Mouse (Mus musculus): Measurements from ENCODE around the gene Csnk1g2.
"Not testable (repeated sequence)": the region's sequence is repeated elsewhere in the genome, so short reads cannot be mapped to it uniquely, and the experiment has no call there.

The Csnk1g2 gene

DNA sequence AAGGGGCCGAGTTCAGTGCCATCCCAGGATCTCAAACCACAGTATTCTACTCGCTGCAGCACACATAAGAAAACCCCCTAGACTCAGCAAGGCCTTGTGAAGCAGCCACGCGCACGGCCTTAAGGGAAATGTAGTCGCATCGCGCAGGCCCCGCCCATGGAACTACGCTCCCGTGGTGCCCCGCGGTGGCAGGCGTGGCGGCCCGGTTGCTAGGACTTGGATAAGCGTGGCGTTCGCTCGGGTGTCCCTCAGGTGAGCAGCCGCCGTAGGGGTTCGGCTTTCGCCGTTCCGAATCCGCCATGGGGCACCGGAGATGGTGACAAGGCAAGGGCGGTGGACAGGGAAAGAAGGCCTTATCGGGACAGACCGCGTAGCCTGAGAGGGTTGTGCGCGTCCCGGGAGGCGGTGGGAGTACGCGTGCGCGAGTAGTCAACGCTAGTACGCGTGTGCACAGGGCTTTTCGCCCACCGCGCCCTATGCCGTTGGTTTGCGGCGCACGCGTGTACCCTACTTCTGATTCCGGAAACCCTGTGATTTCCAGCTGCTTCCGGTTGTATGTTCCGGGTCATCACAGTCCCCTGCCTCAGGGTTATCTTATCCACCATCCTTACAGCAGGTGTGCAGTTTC is 19.8 kb upstream of the Csnk1g2 start, which contains the start of the genes Scamp4 and Adat3:
TSS of gene Scamp4 (plus strand) at position 175 of the 628 bp plus-strand sequence.
TSS of gene Adat3 (plus strand) at position 183 of the 628 bp plus-strand sequence.
- peak; percentile 90 for DNase-seq (ENCODE audit: low spot score)

DNA sequence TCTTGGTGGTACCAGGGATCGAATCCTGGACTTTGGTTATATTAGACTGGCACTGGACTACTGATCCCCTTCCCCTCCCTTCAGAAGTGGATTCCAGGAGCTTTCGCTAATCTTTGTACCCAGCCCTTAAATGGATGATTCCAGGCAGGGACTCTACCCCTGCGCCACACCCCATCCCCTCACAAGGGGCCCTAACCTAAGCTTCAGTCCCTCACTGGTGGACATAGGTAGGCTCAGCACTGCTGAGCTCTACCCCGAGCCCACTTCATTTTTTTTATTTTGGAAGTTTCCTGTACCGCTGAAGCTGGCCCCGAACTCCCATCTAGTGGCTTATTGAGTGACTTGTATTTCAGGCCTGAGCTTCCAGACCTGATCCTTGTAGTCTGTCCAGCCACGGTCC is 19.3 kb upstream of the Csnk1g2 start:
- no peak for DNase-seq (ENCODE audit: low spot score)

DNA sequence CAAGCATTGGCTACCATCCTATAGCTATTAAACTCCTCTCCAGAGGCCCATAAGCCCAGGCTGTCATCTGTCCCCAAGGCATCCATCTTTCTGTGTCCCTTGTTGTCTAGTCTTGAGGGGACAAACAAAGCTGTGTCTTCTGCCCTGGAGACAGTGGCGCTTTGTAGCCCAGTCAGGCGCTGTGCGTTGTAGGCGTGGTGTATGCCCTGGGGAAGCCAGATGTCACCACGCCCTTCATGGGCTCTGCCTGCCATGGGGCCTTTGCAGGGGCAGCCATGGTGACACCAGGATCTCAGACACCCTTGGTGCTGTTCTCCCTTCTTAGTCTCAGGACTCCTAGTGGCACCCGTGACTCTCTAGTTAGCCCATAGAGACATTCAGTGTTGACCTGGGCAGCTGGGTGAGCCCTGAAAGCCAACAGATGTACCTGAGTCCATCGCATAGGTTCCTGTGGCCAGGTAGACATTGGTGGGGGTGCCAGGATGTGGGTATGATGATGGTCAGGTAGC is 18.6 kb upstream of the Csnk1g2 start:
- DNase-seq (ENCODE audit: low spot score), result no peak

DNA sequence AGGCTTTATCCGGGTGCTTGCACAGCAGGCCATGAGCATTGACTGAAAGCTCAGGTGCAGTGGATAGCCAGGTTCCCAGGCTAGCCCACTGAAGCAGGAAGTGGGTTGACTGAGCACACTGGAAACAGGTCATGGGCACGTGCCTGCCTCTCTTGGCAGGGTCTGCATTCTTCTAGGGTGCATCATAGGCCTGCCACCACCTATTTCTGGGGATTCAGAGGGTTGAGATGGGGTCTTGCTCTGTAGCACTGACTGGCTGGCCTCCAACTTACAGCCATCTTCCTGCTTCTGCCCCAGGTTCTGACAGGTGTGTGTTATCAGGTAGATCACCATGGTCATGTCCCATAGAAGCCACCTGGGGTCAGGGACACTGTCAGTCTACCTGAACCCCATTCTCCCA is 17.6 kb upstream of the Csnk1g2 start:
- DNase-seq (ENCODE audit: low spot score), result no peak

DNA sequence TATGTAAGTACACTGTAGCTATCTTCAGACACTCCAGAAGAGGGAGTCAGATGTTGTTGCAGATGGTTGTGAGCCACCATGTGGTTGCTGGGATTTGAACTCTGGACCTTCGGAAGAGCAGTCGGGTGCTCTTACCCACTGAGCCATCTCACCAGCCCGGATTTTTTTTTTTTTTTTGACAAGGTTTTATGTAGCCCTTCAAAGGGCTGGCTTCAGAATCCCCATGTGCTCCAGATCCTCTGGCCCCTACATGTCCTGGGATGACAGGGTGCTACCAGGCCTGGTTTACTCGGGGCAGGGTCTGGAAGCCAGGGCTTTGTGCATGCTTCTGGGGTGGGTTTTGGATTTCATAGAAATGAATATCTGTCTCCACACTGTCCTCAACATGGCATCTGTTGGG is 16.9 kb upstream of the Csnk1g2 start, which contains the start of gene Gm49322:
TSS of gene Gm49322 (plus strand) at position 301 of the 400 bp plus-strand sequence.
- not testable (repeated sequence) for DNase-seq (ENCODE audit: low spot score)

DNA sequence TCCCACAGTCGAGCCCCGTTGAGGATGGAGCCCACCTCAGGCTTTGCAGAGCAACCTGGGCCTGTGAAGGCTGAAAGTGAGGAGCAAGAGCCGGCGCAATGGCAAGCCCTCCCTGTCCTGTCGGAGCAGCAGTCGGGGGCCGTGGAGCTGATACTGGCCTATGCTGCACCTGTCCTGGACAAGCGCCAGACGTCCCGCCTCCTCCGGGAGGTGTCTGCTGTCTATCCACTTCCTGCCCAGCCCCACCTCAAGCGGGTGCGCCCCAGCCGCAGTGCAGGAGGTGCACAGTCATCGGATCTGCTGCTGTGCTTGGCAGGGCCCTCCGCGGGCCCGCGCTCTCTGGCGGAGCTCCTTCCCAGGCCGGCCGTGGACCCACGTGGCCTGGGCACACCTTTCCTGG is 16.3 kb upstream of the Csnk1g2 start:
- no peak for DNase-seq (ENCODE audit: low spot score)

DNA sequence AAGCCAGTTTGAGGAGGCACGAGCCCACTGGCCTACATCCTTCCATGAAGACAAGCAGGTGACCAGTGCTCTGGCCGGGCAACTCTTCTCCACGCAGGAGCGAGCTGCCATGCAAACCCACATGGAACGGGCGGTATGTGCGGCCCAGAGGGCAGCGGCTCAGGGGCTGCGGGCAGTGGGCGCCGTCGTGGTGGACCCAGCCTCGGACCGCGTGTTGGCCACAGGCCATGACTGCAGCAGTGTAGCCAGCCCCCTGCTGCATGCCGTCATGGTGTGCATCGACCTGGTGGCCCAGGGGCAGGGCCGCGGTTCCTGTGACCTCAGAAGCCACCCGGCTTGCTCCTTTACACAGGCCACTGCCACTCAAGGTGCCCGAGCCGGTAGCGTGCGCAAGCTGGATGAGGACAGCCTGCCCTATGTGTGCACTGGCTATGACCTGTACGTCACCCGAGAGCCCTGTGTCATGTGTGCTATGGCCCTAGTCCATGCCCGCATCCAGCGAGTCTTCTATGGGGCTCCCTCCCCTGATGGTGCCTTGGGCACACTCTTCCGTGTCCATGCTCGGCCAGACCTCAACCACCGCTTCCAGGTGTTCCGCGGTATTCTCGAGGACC is 15.8 kb upstream of the Csnk1g2 start:
- DNase-seq (ENCODE audit: low spot score), result no peak

DNA sequence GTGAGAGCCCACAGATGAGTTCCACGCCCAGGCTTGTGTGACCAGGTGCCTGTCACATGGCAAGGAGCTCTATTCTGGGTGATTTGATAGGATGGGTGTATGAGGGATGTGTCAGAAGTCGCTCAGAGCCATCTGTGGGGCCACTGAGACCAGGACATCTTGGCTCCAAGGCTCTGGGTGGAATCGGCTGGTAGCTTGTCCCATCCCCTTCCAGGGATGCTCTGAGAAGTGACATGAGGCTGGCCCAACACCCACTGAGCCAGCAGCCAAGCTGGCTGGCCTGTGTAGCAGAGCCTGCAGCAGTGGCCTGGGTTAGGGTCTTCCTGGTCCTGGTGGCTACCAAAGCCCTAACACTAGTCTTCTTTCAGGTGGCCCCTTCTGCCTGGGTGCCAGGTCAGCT is 14.2 kb upstream of the Csnk1g2 start:
- DNase-seq (ENCODE audit: low spot score), result no peak

DNA sequence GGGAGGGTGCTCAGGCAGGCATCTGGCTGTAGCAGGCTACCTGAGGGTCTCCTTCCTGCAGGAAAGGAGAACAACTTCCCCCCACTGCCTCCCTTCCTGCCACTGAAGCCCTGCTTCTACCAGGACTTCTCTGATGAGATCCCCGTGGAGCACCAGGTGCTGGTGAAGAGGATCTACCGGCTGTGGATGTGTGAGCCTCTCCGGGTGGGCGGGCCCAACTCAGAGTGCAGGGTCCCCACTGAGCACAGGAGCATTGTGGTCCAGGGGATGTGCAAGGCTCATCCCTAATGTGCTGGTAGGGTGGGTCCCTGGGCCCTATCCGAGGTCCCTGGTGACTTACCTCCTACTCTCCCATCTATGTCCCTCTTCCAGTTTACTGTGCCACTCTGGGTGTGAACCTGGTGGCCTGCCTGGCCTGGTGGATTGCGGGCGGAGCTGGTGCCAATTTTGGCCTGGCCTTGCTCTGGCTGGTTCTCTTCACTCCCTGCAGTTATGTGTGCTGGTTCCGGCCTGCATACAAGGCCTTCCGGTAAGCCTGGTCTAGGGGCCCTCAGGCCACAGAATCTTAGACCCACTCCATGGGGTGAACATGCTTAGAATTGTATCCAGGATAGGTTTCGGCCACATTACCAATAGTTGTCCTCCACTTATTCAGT is 13.2 kb upstream of the Csnk1g2 start:
- no peak for DNase-seq (ENCODE audit: low spot score)

DNA sequence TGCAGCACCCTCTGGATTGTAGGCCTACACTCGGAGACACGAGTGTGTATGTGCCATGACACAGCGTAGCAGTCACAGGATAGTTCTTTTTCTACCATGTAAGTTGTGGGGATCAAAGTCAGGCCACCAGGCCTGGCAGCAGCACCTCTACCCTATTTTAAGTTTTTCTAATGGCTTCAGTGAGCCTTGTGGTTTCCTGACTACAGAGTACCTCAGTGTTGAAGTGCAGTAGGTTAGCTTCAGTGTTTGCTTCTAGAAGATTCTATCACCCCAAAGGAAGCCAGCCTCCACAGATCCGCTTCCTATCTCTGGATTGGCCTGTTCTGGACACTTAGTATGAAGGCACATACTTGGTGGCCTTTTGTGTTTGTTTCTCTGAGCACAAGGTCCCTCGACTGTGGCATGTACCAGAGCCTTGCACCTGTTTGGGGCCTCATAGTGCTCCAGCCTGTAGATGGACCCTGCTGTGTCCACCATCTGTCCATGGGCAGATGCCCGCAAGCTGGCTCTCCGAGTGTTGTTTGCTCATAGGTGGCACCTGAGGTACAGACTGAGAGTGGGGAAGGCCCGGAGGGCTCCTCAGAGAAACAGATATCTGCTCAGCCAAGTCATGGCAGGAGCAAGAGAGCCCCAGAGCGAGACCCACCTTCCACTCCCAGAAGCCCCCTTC is 12.4 kb upstream of the Csnk1g2 start:
- no peak for DNase-seq (ENCODE audit: low spot score)

DNA sequence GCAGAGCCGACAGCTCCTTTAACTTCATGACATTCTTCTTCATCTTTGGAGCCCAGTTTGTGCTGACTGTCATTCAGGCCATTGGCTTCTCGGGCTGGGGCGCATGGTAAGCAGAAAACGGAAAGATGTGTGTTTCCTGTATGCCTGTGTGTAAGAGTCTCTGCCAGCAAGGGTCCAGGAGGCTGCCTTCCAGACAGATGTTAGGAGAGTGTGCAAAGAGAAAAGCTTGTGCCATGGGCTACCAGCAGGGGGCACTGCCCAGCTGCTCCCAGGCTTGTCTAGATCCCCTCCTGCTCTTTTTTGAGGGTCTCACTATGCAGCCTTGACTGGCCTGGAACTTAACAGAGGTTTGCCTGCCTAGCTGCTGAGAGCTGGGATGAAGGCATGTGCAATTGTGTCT is 11.6 kb upstream of the Csnk1g2 start:
- DNase-seq (ENCODE audit: low spot score), result no peak

DNA sequence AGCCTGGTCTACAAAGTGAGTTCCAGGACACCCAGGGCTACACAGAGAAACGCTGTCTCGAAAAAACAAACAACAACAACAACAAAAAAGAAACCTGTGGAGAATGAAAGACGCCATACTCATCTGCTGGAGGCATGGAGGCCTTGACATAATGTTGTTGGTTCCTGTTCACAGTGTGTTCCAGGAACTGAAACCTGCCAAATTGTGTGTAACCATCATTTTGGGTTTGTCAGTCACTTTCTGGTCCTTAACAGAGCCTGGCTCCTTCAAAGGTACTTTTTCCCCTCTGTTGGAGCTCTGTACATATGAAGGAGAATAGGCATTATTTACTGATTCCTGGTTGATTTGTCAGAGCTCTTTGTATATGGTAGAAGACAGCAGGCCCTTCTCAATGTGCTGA is 10.7 kb upstream of the Csnk1g2 start:
- no peak for DNase-seq (ENCODE audit: low spot score)

DNA sequence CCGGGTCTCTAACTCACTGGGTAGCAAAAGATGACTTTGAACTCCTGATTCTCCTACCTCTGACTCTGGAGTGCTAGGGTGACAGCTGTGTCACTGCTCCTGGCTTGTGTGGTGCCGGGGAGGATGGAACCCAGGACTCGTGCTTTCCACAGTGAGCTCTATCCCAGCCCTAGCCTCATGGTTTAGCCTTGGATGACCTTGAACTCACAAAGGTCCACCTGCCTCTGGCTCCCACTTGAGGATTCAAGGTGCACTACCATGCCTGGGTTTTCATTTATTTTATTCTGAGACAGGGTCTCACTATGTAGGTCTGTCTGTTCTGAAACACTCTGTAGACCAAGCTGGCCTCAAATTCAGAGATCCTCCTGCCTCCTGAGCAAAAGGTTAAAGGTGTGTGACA is 8.8 kb upstream of the Csnk1g2 start:
- no peak for DNase-seq (ENCODE audit: low spot score)

DNA sequence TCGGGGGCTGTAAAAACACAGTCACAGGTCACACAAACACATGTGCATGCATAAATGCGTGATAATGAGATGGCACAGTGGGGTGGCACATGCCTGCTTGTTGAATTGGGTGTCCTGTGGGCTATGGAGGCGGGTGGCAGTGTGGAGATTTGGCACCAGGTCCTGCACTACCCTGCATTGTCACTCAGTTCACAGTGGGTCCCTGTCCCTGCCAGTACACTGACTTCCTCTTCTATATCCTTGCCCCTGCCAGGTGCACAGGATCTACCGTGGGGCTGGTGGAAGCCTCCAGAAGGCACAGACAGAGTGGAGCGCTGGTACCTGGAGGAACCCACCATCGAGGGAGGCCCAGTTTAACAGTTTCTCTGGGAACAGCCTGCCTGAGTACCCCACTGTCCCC is 8.3 kb upstream of the Csnk1g2 start:
- DNase-seq (ENCODE audit: low spot score), result no peak

DNA sequence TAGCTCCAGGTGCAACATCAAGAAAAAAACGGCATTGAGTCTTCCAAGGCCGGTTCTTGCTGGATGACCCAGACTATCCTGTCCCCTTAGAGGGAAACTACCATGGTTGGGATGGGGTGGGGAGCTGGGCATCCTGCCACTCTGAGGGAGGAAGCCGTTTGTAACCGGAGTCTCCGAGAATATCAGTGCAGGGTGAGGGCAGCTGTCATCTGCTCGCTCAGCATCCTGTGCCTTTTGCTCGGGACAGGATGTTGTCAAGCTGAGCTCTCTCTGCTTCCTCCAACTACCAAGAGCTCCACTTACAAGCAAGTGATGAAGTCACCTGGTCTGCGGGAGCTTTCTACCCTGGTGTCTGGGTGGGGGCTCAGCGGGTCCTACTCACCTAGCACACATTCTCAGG is 4.5 kb upstream of the Csnk1g2 start:
- no peak for DNase-seq (ENCODE audit: low spot score)

DNA sequence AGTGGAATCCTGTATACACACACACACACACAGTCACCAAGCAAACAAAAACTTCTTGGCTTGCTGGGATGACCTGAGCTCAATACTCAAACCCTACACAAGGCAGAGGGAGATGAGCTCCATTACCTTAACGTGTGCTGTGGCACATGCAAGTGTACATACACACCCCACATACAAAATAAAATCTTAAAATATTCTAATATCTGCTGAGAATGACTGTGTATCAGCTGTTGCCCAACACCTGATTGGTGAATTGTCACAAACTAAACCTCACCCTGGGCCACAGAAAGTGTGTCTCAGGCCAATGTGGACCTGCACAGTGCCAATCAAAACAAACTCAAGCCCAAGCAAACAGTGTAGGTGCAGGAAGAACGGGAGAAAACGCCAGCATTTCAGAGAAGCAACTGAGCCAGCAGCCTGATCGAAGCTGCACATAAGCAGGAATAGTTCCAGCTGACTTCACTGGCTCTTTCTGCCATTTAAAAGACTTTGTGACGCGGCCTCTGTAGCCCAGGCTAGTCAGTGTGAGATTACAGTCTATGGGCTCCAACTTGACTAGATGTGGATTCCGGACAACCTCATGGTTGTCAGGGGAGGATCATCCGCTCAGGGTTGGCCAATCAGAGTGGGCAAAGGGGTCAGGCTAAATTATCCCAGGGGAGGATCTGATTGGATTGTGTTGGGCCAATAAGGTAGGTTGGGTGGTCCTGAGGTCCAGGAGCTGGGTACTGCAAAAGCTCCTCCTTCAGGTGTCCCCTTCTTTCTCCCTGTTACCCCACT is 3.0 kb upstream of the Csnk1g2 start:
- DNase-seq (ENCODE audit: low spot score), result no peak

DNA sequence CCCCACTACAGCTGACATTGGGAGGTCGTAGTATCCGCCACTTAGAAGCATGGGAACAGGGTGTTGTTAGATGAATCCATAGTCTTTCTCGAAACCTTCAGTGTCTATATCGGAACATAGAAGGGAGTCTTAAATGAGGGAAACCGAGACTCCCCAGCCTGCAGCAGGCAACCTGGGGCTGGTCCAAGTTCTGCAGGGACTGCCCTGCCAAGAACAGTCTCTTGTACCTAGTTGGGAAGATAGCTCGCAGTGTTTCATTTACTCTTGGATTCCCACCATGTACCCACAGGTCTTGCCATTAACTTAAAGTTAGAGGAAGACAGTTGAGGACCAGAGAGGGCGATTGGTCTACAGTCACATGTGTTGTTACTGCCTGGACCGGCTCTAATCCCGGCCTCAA is 2.3 kb upstream of the Csnk1g2 start:
- DNase-seq (ENCODE audit: low spot score), result no peak

DNA sequence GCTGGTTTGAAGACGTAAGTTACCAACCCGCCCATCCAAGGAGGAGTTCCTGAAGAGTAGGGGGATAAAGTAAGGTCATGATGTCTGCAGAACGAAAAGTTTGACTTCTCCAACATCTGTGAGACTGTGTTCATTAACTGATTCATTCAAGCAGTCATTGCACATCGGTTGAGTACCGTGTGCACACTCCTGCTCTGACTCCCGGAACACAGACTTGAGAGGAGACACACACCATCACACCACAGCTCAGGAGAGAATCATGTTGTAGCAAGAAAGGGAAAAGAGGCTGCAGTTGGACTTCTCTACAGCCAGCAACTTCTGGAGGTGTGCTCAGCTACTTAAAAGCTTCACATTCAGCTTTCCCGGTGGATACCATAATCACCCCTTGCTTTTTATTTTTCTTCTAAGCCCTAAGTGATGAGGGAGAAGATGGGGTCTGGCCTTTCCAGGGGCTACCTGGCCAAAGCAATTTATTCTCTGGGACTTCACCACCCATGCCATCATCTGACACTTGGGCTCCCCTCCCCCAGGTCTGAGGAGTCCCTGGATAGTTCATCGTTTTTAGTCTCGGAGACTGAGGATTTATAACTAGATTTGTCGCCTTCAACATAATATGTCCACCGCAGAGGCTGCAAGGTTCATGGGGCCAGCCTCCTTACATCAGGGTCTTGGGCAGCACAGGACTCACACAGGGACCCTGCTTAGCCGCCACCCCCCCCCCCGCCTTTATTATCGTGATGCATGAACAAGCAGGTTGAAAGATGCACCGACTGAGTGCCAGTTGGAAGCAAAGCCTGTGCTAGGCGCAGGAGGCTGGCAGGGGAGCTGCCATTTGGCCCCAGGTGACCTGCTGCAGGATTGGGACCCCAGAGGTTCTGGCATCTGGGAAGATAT is 1.6 kb upstream of the Csnk1g2 start:
- no peak for DNase-seq (ENCODE audit: low spot score)

DNA sequence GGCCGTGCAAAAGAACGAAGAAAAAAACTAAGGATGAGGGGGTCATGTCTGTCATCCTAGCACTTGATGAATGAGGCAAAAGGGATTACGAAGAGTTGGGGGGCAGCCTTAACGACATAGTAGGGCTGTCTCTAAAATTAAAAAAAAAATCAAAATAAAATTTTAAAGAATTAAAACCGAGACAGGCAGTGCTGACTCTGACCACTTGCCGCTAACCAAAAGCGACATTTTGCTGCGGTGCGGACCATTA is 1.0 kb upstream of the Csnk1g2 start:
- no peak for DNase-seq (ENCODE audit: low spot score)

DNA sequence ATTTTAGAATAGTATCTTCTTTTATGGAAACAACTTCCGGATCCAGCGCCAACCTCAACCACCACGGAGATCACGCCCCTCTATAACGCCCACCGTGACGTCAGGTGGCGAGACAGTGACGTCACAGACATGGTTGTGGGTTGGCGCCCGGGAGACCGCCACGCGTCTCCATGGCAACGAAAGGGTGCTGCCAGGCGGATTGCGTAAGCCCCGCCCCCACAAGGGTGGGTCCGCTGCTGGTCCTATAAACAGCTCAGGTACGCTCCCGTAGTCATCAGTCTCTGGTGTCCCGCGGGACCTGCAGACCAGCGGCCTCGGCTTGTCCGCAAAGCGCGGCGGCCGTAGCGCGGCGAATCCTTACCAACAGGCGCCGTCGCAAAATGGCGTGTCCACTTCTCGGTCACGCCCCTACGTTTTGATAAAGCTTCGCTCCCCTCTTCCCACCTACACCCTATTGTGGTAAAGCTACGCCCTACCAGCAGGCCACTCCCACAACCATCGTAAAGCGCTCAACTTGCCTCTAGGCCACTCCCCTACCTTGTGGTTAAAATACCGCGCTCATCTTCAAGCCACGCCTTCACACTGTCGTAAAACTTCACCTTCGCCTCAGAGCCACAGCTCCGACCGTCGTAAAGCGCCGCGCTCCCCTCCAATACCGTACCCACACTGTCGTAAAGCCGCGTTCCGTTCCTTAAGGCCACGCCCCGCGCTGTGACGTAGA is 538 bp upstream of the Csnk1g2 start:
- DNase-seq (ENCODE audit: low spot score), result peak; percentile 99
